Mouse (Mus musculus): ENCODE results near the gene Pck2.

GRCm38 (mm10) chr14:55577871-55578667 lies 38.0 kb downstream of the Pck2 start, which contains the start of gene Psme1:
- TF ChIP-seq EP300 (optimal IDR thresholded peaks at IDR 0.05) (no peak), CTCF (IDR thresholded peaks at IDR 0.05; ENCODE audit: low read depth) (peak; percentile 13; the same call in 1 of the 2 replicates)
